Mouse (Mus musculus) neural tube, embryonic 12.5 days (tissue): ENCODE measurements around the gene Cmtm4. TPM values are rescaled to one million over a fixed set of nuclear protein-coding genes. Genes with fewer than 3 reads are reported as not detected.
A peak's percentile ranks its signal among the peaks of the same experiment; 100 is the strongest.

Experiments used
- ATAC-seq: fragments of 200-750 bp; cut with Nextera tagmentation; 2 replicates; pipeline ENCODE4 v1.8.0; 2017; ENCODE audit warnings: low read depth, mild to moderate bottlenecking, moderate TSS enrichment, moderate library complexity; ENCODE audit not compliant: low FRiP score
- H3K27ac ChIP-seq: fragments of 300-500 bp; sonication (generic); 2 replicates; pipeline ENCODE4 v1.5.1; 2016
- H3K27me3 ChIP-seq: fragments of 300-500 bp; sonication (generic); replicated peaks from 2 replicates; pipeline ENCODE4 v1.6.1; 2016; ENCODE audit warnings: mild to moderate bottlenecking
- H3K36me3 ChIP-seq: fragments of 300-500 bp; sonication (generic); 2 replicates; pipeline ENCODE4 v1.6.1; 2016; ENCODE audit warnings: mild to moderate bottlenecking
- H3K4me1 ChIP-seq: fragments of 300-500 bp; sonication (generic); 2 replicates; pipeline ENCODE4 v1.6.1; 2016
- H3K4me2 ChIP-seq: fragments of 300-500 bp; sonication (generic); replicated peaks from 2 replicates; pipeline ENCODE4 v1.6.1; 2016; ENCODE audit warnings: mild to moderate bottlenecking
- H3K4me3 ChIP-seq: fragments of 300-500 bp; sonication (generic); 2 replicates; pipeline ENCODE4 v1.5.1; 2016
- H3K9ac ChIP-seq: fragments of 300-500 bp; sonication (generic); 2 replicates; pipeline ENCODE4 v1.6.1; 2016; ENCODE audit warnings: mild to moderate bottlenecking
- H3K9me3 ChIP-seq: fragments of 300-500 bp; sonication (generic); 2 replicates; pipeline ENCODE4 v1.6.1; 2016; ENCODE audit warnings: mild to moderate bottlenecking
- WGBS: fragments of 180-500 bp; shearing (Covaris S2); methylation state at CpG from one replicate; pipeline ENCODE4 v1.1.7; 2016; 5-methylcytosine and 5-hydroxymethylcytosine counted together
- polyA plus RNA-seq: library from polyadenylated mRNA; unstranded; fragments of >200 nt; fragmentation: Nextera tagmentation; extraction: Ambion mirVana; gene quantifications from 2 replicates; pipeline ENCODE4 v1.2.1, GENCODE M21; 2016

Cmtm4 gene
- polyA plus RNA-seq, 1 experiment from 2014 or later = 2.3 TPM

GRCm38 (mm10) chr8:104383977-104384376 lies 11.6 kb downstream of the Cmtm4 start:
- peak overlapping the region; percentile 10; the same call in 1 of the 2 replicates for H3K27ac ChIP-seq
- no peak overlapping the region for H3K9ac ChIP-seq
- H3K27me3 ChIP-seq = no peaks in the 10 kb centered on the region
- no peaks in the 10 kb centered on the region for H3K36me3 ChIP-seq
- ATAC-seq = no peak
- no peak overlapping the region for H3K4me3 ChIP-seq
- WGBS = 75% methylated on average over 3 of the region's 3 CpGs
- no peak overlapping the region for H3K4me2 ChIP-seq
- H3K9me3 ChIP-seq = no peaks in the 10 kb centered on the region
- peaks cover 10% of the 10 kb centered on the region for H3K4me1 ChIP-seq

- no peaks in the 10 kb centered on the region for H3K9me3 ChIP-seq
- H3K4me2 ChIP-seq = no peak overlapping the region
- no peak for ATAC-seq
- 85% methylated on average over 2 of the region's 2 CpGs for WGBS
- no peaks in the 10 kb centered on the region for H3K27me3 ChIP-seq
- H3K9ac ChIP-seq = no peak overlapping the region
- H3K4me1 ChIP-seq = peaks cover 10% of the 10 kb centered on the region
- no peak overlapping the region for H3K27ac ChIP-seq
- no peak overlapping the region for H3K4me3 ChIP-seq
- H3K36me3 ChIP-seq = no peaks in the 10 kb centered on the region
Measured at GRCm38 (mm10) chr8:104383296-104383695, 12.3 kb downstream of the Cmtm4 start.

GRCm38 (mm10) chr8:104380961-104381411 lies 14.6 kb downstream of the Cmtm4 start:
- WGBS = 82% methylated on average over 5 of the region's 5 CpGs
- ATAC-seq = no peak
- no peak overlapping the region for H3K27ac ChIP-seq

DNA sequence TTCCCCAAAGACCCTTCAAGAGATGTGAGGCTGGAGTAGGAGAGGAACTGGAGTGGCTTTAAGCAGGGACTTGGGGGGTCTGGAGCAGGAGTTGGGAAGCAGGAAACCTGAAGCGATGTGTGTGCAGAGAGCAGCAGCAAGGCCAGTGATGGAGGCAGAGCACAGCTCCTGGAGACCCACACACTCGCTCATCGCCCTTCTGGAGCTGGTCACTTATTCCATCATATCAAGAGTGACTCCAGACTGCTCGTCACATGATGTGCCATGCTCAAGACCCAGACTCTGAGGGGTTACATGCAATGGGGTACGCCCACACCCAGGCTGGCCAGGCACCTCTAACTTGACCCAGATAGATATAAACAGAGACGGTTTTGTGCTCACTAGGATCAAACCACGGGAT lies 15.3 kb downstream of the Cmtm4 start:
- 92% methylated on average over 7 of the region's 7 CpGs for WGBS
- H3K9me3 ChIP-seq = no peaks in the 10 kb centered on the region
- no peak overlapping the region for H3K9ac ChIP-seq
- no peak overlapping the region for H3K4me3 ChIP-seq
- peaks cover 13% of the 10 kb centered on the region; the same call in 1 of the 2 replicates for H3K4me1 ChIP-seq
- H3K36me3 ChIP-seq = no peaks in the 10 kb centered on the region
- no peak for ATAC-seq
- no peak overlapping the region for H3K27ac ChIP-seq
- no peak overlapping the region for H3K4me2 ChIP-seq
- H3K27me3 ChIP-seq = no peaks in the 10 kb centered on the region

More at GRCm38 (mm10) chr8:104380961-104381411, 14.6 kb downstream of the Cmtm4 start:
- Histone ChIP-seq H3K9me3 (no peaks in the 10 kb centered on the region), H3K4me1 (peaks cover 7% of the 10 kb centered on the region; the same call in 1 of the 2 replicates), H3K9ac (no peak overlapping the region), H3K27me3 (no peaks in the 10 kb centered on the region), H3K4me2 (no peak overlapping the region), H3K36me3 (no peaks in the 10 kb centered on the region), H3K4me3 (no peak overlapping the region)

- no peaks in the 10 kb centered on the region for H3K36me3 ChIP-seq
- no peak overlapping the region for H3K4me3 ChIP-seq
- no peak for ATAC-seq
- H3K27ac ChIP-seq = no peak overlapping the region
- no peak overlapping the region for H3K9ac ChIP-seq
- H3K27me3 ChIP-seq = no peaks in the 10 kb centered on the region
- H3K4me1 ChIP-seq = peaks cover 19% of the 10 kb centered on the region; the same call in 1 of the 2 replicates
- H3K9me3 ChIP-seq = no peaks in the 10 kb centered on the region
- 26% methylated on average over 10 of the region's 10 CpGs for WGBS
- no peak overlapping the region for H3K4me2 ChIP-seq
Measured at GRCm38 (mm10) chr8:104379301-104379836, 16.2 kb downstream of the Cmtm4 start.

DNA sequence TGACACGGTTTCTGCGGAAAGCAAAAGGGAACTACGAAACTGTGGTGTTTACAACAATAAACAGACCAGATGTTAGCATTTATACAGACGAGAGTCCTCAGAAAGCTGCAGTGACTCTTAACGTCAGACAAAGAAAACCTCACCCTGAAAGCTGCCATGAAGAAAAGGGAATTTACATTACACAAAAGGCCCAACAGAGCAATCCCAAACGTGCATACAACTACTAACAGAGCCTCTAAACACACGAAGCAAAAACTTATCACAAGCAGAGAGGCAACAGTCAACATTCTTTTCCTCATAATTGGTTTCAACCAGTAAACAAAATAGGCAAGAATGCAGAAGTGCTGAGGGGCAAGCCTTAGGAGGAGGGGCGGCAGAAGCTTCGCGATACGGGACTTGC lies 18.9 kb downstream of the Cmtm4 start:
- WGBS = 39% methylated on average over 11 of the region's 11 CpGs
- no peak overlapping the region for H3K4me2 ChIP-seq
- H3K27me3 ChIP-seq = no peaks in the 10 kb centered on the region
- H3K36me3 ChIP-seq = no peaks in the 10 kb centered on the region
- ATAC-seq = no peak
- no peaks in the 10 kb centered on the region for H3K9me3 ChIP-seq
- no peak overlapping the region for H3K27ac ChIP-seq
- peaks cover 19% of the 10 kb centered on the region; the same call in 1 of the 2 replicates for H3K4me1 ChIP-seq
- no peak overlapping the region for H3K4me3 ChIP-seq
- no peak overlapping the region for H3K9ac ChIP-seq

DNA sequence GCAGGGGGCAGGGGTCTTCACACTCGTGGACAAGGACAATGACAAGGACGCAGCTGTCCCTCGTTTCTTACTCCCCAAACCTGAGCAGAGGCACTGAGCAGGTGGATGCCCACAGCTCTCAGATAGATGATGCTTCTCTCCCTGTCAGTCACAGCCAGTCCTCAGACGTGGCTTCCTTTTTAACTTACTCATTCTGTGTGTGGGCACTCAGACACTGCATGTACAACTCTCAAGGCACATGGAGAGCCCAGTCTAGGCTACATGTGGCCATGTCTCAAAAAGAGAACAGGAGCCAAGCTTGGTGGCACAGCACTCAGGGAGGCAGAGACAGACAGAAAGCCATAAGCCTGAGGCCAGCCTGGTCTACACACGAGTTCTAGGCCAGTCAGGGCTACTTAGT lies 19.6 kb downstream of the Cmtm4 start:
- ATAC-seq = no peak

GRCm38 (mm10) chr8:104374864-104375846 lies 20.5 kb downstream of the Cmtm4 start:
- no peak overlapping the region for H3K27ac ChIP-seq
- H3K4me3 ChIP-seq = no peak overlapping the region
- no peak overlapping the region for H3K9ac ChIP-seq
- no peak for ATAC-seq
- no peaks in the 10 kb centered on the region for H3K9me3 ChIP-seq
- H3K4me2 ChIP-seq = no peak overlapping the region
- no peaks in the 10 kb centered on the region for H3K27me3 ChIP-seq
- 50% methylated on average over 14 of the region's 14 CpGs for WGBS
- peaks cover 19% of the 10 kb centered on the region; the same call in 1 of the 2 replicates for H3K4me1 ChIP-seq
- no peaks in the 10 kb centered on the region for H3K36me3 ChIP-seq

More for the DNA sequence above, 19.6 kb downstream of the Cmtm4 start:
- 49% methylated on average over 5 of the region's 5 CpGs for WGBS
- Histone ChIP-seq H3K4me1 (peaks cover 19% of the 10 kb centered on the region; the same call in 1 of the 2 replicates), H3K36me3 (no peaks in the 10 kb centered on the region), H3K9me3 (no peaks in the 10 kb centered on the region), H3K4me2 (no peak overlapping the region), H3K9ac (no peak overlapping the region), H3K4me3 (no peak overlapping the region), H3K27ac (no peak overlapping the region), H3K27me3 (no peaks in the 10 kb centered on the region)

- H3K9ac ChIP-seq = no peak overlapping the region
- H3K27ac ChIP-seq = no peak overlapping the region
- H3K36me3 ChIP-seq = no peaks in the 10 kb centered on the region
- no peaks in the 10 kb centered on the region for H3K27me3 ChIP-seq
- WGBS = 74% methylated on average over 11 of the region's 11 CpGs
- H3K4me1 ChIP-seq = peaks cover 20% of the 10 kb centered on the region; the same call in 1 of the 2 replicates
- no peak for ATAC-seq
- H3K4me3 ChIP-seq = no peak overlapping the region
- H3K9me3 ChIP-seq = no peaks in the 10 kb centered on the region
- H3K4me2 ChIP-seq = no peak overlapping the region
Measured at GRCm38 (mm10) chr8:104374269-104374668, 21.3 kb downstream of the Cmtm4 start.

GRCm38 (mm10) chr8:104373779-104374178 lies 21.8 kb downstream of the Cmtm4 start:
- Histone ChIP-seq H3K36me3 (no peaks in the 10 kb centered on the region), H3K9me3 (no peaks in the 10 kb centered on the region), H3K27me3 (no peaks in the 10 kb centered on the region), H3K27ac (no peak overlapping the region), H3K4me1 (peaks cover 18% of the 10 kb centered on the region; the same call in 1 of the 2 replicates), H3K4me3 (no peak overlapping the region), H3K4me2 (no peak overlapping the region), H3K9ac (no peak overlapping the region)
- WGBS = 85% methylated on average over 11 of the region's 11 CpGs
- no peak for ATAC-seq

- ATAC-seq = no peak
- no peaks in the 10 kb centered on the region for H3K27me3 ChIP-seq
- H3K9me3 ChIP-seq = no peaks in the 10 kb centered on the region
- H3K4me2 ChIP-seq = no peak overlapping the region
- 92% methylated on average over 6 of the region's 6 CpGs for WGBS
- peaks cover 27% of the 10 kb centered on the region; the same call in 1 of the 2 replicates for H3K4me1 ChIP-seq
- H3K36me3 ChIP-seq = no peaks in the 10 kb centered on the region
- no peak overlapping the region for H3K4me3 ChIP-seq
- H3K9ac ChIP-seq = no peak overlapping the region
- H3K27ac ChIP-seq = no peak overlapping the region
Measured at GRCm38 (mm10) chr8:104371121-104371520, 24.5 kb downstream of the Cmtm4 start.

GRCm38 (mm10) chr8:104370071-104370470 lies 25.5 kb downstream of the Cmtm4 start:
- peaks cover 20% of the 10 kb centered on the region; the same call in 1 of the 2 replicates for H3K4me1 ChIP-seq
- 69% methylated on average over 6 of the region's 6 CpGs for WGBS
- no peaks in the 10 kb centered on the region for H3K9me3 ChIP-seq
- H3K4me3 ChIP-seq = no peak overlapping the region
- no peak overlapping the region for H3K27ac ChIP-seq
- no peak for ATAC-seq
- H3K36me3 ChIP-seq = no peaks in the 10 kb centered on the region
- no peak overlapping the region for H3K4me2 ChIP-seq
- H3K9ac ChIP-seq = no peak overlapping the region
- no peaks in the 10 kb centered on the region for H3K27me3 ChIP-seq
